Mouse (Mus musculus): ENCODE results near the gene Paqr6.

Paqr6 gene

GRCm38 (mm10) chr3:88364337-88364736, at the start of gene Paqr6:
TSS of gene Paqr6 (plus strand) at chr3:88364584.
- peak; percentile 33 to 57 for DNase-seq

DNA sequence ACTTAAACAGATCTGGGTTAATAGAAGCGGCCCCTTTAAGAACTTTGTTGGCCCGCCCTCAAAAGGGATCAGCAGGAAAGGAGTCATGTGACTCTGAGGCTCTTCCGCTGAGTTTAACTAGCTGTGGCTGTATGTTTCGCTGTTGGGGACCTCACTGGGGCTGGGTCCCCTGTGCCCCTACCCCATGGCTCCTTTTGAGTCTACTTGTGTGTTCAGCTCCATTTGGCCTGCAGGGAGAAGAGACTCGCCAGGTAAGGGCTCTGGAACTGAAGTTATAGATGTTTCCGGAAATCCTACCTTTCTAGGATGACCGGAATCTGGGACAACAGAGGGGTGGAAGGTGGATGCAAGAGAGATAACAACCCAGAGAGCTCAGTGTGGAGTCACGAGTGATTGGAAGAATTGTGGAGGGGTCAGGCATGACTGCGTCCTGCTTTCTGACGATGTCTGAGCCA, 39.4 kb upstream of the Paqr6 start, which contains the start of gene Glmp:
TSS of gene Glmp (plus strand) at position 73 of the 455 bp plus-strand sequence.
- peak; percentile 76 to 80 for DNase-seq

GRCm38 (mm10) chr3:88328956-88329355, 35.4 kb upstream of the Paqr6 start:
- no peak for DNase-seq

DNA sequence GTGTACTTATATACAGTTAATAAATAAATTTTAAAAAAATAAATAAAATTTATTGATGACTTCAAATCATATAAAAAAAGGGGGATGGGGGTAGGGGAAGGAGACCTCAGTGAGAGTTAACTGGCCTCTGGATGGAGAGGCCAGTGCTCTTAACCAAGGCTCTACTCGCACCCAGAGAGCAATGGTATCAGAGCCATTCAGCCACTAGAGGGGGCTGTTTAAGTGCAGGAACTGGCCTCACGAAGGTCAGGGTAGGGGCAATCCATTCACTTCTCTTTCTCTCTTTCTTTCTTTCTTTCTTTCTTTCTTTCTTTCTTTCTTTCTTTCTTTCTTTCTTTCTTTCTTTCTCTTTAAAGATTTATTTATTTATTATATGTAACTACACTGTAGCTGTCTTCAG, 33.1 kb upstream of the Paqr6 start:
- peak; percentile 41 to 59 for DNase-seq

GRCm38 (mm10) chr3:88334029-88334658, 30.2 kb upstream of the Paqr6 start:
- no peak for DNase-seq

- DNase-seq: no peak
These were observed 29.4 kb upstream of the Paqr6 start for GRCm38 (mm10) chr3:88334902-88335435.

GRCm38 (mm10) chr3:88335436-88336053, 28.8 kb upstream of the Paqr6 start:
- peak in 1 of 2 experiments; percentile 21 for DNase-seq

DNA sequence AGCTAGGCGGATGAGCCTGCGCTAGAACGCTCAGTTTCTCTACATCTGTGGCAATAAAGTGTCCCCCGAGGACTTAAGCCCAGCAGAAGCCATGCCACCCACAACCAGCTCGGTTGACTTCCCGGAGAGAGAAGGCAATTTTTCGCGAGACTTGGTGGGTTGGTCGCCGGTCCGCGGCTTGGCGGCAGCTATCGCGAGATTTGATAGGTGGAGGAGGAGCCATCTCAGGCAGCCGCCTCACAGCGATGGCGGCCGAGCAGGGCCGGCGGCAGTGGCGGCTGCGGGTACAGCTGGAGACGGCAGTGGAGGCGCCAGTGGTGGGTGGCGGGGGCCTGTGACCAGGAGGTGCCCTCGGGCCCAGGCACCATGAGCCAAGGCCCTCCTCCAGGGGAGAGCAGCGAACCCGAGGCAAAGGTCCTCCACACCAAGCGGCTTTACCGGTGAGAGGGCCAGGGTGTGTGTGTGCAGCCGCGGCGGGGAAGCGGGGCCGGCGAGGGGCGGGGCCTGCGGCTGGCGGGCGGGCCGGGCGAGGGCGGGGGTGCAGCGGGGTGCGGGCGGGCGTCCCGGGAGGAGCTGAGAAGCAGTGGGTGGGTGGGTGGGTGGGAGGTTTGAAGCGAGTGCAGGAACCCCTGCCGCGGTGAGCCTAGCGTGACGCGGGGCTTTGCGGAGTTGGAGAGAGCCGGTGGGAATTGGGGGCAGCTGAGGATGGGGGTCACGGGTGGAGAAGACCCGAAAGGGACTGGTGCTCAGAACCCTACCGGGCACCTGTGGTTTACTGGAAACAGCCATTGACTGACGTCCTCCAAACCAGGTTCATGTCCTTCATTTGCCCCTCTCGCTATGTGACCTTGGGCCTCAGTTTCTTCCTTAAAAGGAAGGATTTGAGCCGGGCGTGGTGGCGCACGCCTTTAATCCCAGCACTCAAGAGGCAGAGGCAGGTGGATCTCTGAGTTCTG, 28.0 kb upstream of the Paqr6 start, which contains the start of the genes Tmem79 and Smg5:
TSS of gene Tmem79 (minus strand) at position 91 of the 956 bp plus-strand sequence.
TSS of gene Smg5 (plus strand) at position 203 of the 956 bp plus-strand sequence.
- DNase-seq: peak; percentile 96 to 97

DNA sequence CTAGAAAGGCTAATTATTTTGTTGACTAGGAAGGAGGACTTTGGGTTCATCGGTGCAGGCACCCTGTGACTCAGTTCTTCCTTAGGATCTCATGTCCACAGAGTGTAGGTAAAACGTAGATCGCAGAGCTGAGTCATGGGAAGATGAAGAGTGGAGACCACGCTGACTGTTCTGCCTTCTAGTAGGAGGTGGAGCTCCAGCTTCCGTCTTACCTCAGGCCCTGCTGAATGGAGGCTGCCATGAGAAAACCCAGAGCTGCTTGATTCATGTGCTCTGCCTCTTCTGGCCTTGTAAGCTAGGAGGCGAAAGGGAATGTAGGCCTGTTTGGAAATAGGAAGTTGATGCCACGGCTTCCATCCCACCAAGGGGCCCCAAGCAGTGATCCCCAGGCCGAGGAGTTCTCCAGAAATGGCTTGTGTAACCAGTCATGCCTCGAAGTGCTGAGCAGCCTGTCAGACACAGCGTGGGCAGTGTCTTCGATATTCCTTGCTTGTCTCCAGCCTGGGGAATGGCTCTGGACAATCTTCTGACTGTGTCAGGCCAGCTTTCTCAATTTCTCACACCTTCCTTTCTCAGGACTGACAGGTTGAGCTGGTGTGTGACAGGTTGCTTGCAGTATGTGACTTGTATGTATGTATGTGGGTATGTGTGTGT, 26.9 kb upstream of the Paqr6 start:
- peak in 1 of 2 experiments; percentile 16 for DNase-seq

DNA sequence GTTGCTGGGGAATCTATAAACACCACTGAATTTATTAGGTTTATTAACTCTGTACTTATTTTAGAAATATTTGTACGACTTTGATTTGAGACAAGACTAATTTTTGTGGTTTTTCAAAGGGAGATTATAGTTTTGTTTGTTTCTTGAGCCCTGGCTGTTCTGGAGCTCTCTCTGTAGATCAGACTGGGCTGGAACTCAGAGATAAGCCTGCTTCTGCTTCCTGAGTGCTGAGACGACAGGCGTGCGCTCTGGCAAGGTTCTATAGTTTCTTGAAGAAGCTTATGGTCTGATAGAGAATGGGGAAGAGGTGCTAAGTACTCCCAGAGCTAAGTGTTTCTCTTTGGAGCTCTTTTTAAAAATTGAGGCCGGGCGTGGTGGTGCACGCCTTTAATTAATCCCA, 26.1 kb upstream of the Paqr6 start:
- DNase-seq: no peak

GRCm38 (mm10) chr3:88339006-88339405, 25.4 kb upstream of the Paqr6 start:
- DNase-seq: no peak

DNA sequence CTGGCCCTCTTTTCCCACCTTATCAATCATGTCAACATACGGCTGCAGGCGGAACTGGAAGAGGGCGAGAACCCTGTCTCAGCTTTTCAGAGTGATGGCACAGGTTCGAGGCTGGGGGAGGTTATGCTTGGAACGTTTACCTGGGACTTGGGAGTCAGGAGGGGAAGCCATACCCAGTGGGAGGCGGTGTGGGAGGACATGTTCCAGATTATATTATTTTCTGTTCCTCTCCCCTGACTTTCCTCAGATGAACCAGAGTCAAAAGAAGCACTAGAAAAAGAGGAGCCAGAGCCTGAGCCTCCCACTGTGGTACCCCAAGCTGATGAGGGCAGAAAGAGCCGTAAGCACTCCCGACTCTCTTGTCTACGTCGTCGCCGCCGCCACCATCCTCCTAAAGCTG, 13.7 kb upstream of the Paqr6 start:
- DNase-seq: no peak

DNA sequence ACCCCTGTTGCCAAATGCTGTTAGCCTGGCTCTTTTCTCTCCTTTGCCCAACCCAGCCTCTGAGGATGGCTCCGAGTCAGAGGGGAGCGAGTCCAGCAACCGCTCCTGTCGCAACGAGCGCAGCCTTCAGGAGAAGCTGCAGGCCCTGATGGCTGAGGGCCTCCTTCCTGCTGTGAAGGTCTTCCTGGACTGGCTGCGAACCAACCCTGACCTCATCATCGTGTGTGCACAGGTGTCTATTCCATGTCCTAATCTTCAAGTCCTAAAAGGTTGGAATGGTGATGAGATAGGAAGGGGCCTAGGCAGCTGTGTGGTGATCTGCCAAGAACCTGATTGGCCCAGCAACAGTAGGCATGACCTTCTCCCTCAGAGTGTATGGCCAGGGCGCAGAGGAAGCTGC, 11.5 kb upstream of the Paqr6 start:
- peak; percentile 34 to 53 for DNase-seq

- DNase-seq: peak in 1 of 2 experiments; percentile 33
These were observed 9.8 kb upstream of the Paqr6 start for GRCm38 (mm10) chr3:88354396-88355165.

DNA sequence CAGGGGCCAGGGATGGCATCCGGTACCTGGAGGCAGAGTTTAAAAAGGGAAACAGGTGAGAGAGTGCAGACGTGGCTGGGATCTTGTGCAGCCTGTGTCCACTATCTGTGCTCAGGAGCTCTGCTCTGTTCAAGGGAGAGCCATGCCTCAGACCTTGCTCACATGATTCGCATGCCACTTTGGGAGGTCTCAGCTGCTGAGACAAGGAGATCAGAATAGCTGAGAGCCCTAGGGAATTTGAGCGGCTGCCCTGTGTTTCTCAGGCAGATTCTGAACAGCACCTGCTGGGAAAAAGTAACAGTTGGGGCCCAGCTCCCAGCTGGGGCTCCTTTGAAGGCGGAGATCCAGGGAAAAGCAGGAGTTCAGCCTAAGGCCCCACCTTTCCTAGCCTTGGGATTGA, 4.8 kb upstream of the Paqr6 start:
- no peak for DNase-seq

- DNase-seq: no peak
These were observed 4.4 kb upstream of the Paqr6 start for GRCm38 (mm10) chr3:88359989-88360388.

DNA sequence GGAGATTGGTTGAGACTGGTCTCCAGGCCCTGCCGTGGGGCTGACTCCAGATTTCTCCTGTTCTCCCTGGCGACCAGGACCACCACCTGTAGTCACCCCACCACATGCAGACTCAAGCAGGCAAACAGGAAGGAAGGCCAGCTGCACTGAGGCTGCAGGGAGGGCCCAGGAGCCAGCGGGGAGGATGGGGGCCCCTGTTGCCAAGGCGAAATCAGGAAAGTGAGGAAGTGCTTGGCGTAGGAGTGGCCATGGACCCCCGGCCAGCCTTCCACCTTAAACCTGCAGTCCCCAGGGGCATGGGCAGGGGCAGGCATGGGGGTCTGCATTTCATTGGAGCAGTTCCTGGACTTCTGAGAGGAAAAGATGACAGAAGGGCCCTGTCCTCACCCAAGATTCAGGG, 3.3 kb upstream of the Paqr6 start:
- peak in 1 of 2 experiments; percentile 7 for DNase-seq

DNA sequence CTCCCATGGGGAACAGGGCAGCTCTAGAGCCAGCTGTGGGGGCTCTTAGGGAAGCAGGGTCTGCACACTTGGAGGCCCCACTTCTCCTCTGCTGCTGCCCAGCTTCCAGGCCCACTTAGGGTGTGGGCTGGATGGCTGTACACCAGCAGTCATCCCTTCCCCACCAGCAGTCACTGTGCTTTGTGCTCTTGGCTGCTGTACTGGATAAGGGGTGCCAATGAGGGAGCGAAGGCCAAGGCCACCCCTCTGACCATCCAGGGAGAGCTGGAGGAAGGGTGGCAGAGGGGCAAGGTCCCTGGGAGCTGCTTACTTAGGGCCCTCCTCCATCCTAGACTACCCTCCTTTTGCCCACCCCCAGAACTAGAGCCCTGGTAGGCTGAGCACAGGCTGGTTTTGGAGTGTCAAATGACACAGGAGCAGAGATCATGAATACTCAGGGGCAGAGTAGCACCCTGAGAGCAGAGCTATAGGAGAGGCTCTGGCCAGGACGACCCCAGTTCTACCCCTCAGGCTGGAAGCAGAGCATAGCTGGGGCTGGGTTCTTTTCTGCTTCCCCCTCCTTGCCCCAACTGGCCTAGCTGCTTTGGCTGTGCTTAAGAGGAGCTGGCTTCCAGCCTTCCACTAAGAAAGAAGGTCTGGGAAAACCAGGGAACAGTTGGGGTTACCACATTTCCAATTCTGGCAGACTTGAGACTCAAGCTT, 2.6 kb upstream of the Paqr6 start:
- peak in 1 of 2 experiments; percentile 25 for DNase-seq

DNA sequence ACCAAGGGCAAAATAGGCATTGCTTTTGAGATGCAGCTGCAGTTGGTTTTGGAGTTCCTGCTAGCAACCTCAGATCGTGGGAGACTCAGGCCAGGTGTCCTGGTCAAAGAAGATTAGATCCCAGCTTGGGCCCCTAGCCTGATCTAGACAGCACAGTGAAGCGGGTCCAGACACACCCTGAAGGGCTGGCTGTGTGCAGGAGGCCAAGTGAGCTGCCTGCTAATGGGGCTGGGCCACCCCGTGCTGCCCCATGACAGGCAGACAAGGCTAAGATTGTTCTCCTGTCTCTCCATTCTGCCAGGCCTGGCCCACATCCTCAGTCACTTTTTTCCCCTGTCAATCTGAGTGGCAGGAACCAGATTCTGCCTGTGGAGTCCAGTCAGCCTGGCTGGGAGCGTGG, 684 bp upstream of the Paqr6 start:
- DNase-seq: peak in 1 of 2 experiments; percentile 12

- DNase-seq: no peak
These were observed 1.4 kb downstream of the Paqr6 start for GRCm38 (mm10) chr3:88365705-88366361.

All from cerebellum, postnatal 14 days (tissue).